Mouse (Mus musculus): ENCODE results near the gene Krt28.

Gene Krt28

DNA sequence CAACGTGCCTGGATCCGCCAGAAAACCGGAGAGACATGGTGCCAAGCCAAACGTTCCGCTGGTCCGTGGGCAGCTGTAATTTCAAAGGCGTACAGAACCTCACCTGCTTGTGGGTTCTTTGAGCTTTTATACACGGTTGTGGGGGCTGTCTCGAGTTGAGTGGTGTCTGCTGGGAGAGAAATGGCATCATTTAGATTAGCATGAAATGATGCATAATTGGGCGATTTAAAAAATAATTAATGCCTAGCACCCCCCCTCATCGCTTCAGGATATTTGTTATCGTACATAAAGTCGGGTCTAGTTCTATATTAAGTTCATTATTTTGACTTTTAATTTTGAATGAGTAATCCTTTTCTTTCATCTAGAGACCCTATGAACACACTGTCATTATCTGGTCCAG is at the start of gene Krt28:
Gene Krt28 (minus strand): TSS at position 101 of the 400 bp plus-strand sequence.
- no peak for DNase-seq

DNA sequence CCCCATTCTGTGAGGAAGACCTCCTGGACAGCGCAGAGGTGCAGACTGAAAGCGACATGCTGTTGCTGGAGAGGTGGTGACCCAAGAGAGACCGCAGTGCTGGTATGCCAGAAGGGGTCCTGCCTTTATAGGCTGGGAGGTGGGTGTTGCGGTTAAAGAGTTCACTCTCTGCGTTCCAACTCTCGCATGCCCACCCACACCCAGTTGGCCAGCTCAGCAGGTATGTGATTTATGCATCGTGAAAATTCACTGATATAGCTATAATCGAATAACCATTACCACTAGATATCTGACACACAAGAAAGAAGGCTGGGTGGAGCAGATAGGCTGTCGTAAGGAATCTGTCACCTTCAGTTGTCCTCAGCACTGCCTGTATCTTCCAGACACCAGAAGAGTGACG is 47.5 kb upstream of the Krt28 start, which contains the start of gene Krt12:
Gene Krt12 (minus strand): TSS at position 101 of the 400 bp plus-strand sequence.
- no peak for DNase-seq

DNA sequence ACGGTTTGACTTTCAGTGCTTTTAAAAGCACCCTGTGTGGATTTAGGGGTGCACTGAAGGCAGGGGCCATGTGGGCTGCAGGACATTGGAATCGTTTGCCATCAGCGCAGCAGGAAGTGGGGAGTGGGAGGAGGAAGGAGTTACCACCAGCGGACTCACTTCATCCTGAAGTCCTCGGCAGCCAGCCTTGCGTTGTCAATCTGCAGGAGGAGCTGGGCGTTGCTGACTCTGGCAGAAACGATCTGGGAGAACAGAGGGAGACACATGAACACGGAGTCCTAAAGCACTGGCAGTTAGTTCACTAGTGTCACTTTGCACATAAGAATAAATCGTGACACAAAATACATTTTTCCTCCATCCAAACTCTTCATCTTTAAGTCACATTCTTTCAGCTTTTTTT is 45.9 kb upstream of the Krt28 start:
- no peak for DNase-seq

DNA sequence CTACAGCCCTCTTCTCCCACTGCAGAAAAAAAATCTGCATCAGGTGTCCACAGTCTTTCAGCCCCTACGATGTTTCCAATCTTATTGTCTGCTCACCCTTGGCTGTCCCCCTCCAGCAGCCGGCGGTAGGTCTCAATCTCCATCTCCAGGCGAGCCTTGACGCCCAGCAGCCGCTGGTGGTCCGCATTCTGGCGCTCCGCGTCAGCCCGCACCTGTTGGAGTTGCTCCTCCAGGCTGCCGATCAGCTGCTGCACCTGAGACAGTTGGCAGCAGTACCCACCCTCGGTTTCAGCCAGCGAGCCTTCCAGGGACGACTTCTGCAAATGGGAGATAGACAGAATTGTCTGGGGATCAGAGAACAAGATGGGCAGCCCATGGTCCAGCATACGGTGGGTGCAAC is 43.1 kb upstream of the Krt28 start:
- no peak for DNase-seq

DNA sequence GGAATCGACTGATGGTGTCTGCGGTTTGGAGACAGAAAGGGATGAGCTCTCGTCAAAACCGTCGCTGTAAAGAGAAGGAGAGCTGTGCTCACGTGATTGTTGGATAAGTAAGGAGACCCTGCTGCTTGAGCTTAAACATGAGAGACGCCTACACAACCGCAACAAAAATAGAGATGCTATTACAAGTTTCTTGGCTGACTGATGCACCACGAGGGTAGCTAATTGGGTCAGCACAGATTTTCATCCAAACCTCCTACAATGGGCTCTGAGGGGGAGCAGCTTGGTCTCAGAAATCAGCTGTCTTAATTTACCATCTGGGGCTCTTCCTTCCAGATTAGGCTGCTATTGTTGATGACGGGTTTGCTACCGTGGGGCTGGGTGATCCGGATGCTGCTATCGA is 42.2 kb upstream of the Krt28 start:
- no peak for DNase-seq

DNA sequence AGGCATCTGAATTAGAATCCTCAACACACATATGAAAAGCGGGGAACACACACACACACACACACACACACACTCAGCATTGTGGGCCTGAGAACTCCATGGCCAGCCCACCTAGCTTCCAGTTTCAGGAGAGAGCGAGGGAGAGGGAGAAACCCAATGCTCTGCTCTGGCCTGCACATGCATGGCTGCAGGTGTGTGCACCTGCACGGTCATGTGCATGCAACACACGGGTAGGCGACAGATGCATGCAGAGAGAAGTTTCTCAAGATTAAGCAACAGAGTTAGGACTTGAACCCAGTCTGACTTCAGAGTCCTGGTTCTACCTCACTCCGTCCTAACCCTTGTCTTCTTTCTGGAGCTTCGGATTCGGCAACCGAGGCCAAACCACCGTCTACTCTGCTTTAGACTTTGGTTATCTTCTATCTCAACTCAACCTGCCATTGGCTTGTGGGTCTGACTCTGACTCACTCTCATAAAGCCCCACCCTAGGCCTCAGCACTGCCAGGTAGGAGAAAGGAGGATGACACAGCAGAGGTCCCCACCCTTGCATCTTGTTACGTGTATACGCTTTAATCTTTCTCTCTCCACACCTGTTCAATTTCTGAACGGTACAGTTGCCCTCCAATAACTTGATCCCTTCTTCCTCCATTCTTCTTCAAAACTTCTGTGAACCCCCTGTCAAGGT is 39.9 kb upstream of the Krt28 start:
- no peak for DNase-seq

DNA sequence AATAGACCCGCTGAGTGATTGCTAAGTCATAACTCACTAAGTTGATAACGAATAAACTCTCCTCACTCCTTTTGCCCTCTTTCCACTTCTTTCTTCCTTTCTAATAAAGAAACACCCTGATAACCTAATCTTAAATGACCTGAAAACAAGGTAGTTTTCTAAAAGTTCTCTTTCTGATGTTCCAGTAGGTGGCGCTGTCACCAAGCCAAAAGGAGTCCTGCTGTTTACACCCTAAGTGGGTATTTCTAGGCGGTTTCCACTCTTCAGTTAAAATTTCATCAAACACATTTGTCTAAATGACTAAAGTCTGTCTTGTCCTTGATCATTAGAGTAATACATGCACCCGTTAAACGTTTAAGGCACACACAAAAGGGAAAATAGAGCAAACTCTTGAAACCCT is 38.5 kb upstream of the Krt28 start:
- DNase-seq, result no peak

DNA sequence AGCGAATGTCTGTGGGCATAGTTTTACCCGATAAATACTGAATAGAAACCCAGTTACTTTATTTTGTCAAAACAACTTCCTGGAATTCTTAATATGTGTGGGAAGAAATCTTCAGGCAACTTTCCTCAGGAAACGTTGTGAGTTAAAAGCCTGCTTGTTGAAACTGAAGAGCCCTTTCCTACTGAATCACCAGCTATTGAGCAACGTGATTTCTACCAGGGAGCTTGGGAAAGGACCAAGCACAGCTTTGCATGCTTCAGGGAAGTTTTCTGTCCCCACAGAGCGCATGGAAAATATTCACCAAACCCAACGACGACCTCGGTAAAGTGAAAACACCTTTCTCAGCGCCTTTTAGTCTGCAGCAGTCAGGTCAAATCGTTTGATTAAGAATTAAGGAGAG is 31.5 kb upstream of the Krt28 start:
- DNase-seq, result no peak

DNA sequence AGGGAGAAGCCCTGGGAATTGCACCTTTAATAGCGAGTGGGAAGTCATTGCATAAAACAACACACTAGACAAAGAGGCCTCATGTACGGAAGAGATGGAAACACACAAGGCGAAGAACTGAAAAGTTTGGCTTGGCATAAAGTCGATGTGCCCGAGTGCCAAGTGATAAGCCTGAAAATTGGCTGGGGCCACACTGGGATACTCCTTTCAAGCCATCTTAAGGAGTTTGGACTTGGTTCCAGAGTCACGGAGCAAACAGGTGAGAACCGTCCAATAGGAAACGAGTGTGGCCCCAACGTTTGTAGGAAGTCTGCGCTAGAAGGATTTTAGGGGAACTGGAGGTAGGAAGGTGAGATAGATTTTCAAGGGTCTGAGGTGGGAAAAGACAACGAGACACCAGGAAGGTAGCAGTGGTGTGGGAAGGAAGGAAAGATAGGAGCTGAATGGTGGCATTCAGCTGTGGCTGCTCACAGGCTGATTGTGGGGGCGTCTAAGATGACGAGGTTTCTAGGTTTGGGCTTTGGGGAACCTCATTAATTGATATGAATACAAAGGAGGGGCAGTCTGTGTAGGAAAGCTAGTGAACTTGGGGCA is 25.4 kb upstream of the Krt28 start:
- no peak for DNase-seq

DNA sequence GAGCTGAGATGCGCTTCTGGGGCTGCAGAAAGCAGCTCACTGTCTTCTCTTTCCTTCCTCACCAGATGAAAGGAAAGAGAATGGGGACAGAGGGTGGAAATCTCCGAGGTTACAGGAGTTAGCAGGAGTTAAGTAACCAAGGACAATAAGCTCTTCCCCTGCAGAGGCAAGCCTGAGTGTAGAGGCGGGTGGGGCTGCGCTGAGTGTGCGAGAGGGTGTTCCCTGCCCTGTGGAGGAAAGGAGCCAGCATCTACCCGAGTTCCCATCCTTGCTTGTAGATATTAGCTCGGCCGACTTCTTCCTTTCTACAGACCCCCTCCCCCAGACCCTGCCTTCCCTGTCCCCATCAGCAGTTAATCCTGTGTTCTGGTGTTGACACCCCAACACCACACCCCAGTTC is 24.1 kb upstream of the Krt28 start:
- no peak for DNase-seq

DNA sequence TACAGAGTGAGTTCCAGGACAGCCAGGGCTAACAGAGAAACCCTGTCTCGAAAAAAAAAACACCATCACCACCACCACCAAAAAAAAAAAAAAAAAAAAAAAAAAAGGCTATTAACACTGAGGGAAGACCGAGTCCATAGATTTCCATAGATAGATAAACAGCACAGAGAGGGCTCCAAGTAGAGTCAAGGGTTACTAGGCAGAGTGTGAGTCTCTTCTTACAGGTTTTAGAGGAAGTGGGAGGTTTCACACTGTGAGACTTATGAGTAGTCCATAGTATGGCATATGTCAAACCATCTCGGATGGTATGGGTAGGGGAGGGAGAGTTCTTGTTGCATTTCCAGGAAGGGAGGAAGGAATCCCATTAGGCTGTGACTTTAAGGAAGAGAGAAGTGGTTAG is 23.4 kb upstream of the Krt28 start:
- DNase-seq, result no peak

DNA sequence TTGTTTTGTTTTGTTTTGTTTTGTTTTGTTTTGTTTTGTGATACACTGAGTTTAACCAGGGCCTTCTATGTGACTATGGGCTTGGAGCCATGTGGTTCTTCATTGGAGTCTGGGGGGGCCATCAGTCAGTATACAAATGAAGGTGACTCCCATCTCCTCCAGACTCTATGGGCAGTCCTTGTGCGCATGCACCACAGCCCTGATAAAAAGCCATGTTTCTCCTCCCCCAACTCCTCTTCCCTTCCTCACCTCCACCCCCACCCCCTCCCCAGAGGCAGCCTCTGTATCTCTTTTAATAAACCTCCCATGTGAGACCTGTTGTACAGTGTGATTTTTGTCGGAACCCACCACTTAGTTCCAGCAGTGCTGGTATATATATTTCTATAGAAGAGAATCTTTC is 22.0 kb upstream of the Krt28 start:
- no peak for DNase-seq

DNA sequence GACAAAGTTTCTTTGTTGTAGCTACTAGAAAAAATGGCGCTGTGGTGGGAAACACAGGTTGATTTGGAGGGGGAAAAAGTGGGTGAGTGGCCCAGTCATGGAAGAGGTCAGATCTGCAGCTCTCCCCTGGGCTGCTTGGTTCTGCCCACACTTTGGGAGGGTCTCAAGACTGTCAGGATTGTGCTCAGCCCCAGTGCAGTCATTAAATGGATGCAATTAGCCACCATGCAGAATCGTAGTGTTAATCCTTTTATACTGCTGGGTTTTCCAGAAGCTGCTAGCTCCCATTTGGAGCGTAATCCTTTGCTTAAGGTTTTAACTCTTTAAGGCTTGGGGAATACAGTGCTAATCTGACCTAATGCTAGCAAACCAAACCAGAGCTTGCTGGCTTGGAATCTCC is 21.3 kb upstream of the Krt28 start:
- DNase-seq, result no peak

DNA sequence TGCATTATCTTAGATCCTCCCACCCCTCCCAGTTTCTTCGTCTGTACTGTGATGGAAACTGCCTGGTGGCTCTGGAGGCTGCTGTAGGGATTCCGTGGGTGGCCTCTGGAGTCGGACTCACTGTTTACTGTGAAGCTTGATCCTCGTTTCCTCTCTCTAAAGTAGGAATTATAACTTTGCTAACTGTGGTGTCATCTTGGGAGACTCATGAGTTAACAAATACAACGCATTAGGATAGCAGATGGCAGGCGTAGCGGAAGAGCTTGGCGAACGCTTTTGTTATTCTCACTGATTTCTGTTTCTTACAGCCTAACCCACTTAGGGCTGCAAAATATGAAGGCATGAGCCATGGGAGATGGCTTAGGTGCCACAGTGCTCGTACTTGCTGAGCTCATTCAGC is 17.8 kb upstream of the Krt28 start:
- no peak for DNase-seq

DNA sequence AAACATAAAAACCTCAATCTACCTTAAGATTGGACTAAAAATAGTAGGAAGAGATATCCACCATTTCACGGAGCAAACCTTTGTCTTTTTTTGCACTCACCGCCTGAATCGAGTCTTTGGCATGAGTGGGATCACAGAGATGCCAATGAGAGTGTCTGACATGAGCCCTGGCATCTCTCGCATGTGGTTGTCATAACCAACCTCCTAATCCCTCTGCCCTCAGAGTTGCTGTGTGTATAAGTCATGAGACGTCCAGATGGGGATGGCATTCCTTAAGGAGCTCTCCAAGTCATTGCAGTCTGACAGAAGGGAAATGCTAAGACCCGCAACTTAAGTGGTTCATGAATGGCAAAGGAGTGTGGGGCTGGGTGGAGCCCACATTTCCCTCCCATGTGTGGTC is 16.7 kb upstream of the Krt28 start:
- no peak for DNase-seq

DNA sequence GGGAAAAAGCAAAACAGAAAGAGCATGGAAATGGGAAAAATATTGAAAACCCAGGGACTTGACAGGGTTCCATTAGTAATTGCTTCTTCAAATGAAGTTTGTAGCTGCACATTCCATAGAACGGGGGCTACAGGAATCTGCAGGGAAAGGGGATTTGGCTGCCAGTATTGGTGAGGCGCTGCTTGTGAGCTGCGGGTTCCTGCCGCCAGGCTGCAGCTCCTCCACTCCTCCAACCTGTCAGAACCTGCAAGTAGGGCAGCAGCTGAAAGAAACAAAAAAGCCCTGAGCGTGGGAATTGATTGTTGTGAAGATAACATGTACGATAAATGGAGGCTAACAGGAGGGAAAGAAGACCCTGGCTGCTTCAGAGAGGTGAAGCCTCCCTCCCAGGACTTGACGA is 16.2 kb upstream of the Krt28 start:
- no peak for DNase-seq

DNA sequence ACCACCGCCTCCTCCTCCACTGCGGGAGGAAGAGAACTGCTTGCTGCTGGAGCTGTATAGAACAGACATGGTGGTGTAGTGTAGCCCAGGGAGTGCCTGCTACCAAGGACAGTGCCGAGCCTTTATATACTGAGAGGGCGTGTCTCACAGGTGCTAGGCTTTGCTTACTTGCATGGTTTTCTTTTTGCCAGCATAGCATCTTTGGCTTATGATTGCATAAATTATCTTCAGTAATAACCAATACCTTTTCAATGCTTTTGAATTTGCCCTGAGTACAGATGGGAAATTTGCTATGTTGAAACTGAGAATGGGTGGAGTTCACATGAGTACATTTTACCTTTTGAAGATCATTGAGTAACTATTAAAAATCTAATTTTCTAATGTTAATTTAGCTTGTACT is 14.6 kb upstream of the Krt28 start, which contains the start of gene Krt10:
Gene Krt10 (minus strand): TSS at position 101 of the 400 bp plus-strand sequence.
- DNase-seq, result no peak

DNA sequence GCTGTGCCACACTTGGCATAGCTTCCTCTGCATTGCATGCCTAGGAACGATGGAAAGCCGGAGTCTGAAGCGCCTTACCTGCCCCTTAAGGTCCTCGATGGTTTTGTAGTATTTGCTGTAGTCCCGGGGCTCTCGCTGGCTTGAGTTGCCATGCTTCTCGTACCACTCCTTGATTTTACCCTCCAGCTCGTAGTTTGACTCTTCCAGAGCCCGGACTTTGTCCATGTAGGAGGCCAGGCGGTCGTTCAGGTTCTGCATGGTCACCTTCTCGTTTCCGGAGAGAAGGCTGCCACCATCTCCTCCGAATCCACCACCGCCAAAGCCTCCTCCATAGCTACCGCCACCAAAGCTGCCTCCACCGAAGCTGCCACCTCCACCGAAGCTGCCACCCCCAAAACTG is 14.0 kb upstream of the Krt28 start:
- DNase-seq, result no peak

DNA sequence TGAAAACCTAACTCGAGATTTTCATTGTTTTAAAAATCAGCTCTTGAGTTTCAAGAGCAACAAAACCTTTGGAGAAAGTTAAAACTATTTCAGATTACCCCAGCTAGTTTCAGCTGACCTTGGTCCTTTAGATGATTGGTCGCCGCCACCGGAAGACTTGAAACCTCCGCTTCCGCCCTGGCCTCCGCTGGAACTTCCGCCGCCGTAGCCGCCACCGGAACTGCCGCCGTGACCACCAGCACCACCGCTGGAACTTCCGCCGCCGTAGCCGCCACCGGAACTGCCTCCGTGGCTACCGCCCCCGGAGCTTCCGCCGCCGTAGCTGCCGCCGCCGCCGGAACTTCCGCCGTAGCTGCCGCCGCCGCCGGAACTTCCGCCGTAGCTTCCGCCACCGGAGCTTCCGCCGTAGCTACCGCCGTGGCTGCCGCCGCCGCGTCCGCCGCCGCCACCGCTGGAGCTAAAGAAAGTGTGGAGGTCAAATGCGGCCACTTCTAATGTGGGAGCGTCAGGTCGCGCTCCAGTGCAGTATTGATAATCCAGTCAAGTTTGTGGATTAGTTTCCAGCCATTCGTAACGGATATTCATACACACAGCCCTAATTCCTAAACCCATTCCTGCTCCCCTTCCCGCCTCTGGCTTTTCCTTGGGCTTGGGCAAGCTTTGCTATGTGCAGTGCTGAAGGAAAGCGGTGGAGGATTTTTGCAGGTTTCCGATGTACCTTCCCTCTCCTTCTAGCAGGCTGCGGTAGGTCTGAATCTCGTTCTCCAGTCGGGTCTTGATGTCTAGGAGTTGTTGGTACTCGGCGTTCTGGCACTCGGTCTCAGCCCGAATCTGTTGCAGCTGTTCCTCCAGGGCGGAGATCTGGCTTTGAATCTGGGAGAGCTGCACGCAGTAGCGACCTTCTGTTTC is 11.4 kb upstream of the Krt28 start:
- peak; percentile 58 to 61 for DNase-seq

DNA sequence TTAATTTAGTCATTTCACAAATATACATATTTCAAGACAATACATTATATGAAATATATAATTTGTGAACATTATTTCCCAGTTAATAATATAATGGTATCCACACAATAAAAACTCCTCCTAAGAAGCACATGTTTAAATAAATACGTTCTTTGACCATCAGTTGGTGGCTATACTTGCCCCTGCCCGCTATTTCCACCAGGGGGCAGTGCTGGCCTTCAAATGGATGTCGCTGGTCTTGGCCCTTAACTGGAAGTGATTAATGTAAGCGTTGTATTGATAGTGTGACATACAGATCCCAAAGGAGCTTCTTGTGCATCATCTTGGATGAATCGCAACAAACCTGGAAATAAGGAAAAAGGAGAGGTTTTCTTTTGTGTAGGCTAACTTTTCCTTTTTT is 4.9 kb upstream of the Krt28 start:
- peak in 1 of 2 experiments; percentile 17 for DNase-seq

DNA sequence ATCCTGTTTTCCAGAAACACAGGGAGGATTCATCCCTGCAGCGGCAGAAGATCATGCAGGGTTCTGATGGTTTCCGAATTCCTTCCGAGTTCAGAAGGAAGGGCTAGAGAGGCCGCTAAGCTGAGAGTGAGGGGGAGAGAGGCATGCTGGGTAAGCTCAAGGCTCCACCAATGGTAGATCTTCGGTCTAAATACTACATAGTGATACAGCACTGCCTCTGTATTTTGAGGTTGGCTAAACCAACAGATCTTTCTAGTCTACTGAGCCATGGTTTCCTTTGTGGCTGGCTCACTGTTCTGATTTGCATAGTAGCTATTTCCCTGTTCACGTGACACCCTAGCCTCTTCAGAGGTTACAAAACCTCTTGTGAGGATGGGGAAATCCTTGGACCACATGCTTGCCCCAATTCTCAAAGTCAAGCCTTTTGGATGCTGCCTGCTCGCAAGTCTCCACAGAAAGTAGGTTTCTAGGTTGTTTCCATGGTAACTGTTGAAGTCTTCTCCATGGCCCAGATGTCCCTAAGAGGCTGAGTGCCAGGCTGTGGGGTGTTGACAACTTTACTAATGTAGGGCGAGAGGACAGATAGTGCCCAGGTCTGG is 4.8 kb downstream of the Krt28 start:
- no peak for DNase-seq

DNA sequence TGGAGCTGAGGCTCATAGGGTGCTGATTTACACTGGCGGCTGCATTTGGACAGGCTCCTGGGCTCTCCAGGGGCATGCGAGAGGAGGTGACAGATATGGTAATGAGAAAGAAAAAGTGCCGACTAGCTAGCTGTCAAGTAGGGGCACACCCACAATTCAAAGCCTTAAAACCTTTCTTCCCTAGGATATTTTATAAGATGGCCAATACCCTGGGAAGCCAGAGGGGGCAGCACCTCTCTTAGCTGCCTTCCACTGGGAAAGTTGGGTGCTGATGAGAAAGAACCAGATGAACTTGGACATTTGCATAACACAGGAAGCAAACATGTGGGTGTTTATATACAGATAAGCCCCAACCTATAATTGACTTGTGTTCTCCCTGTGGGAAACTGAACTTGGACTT is 5.5 kb downstream of the Krt28 start:
- DNase-seq, result no peak

DNA sequence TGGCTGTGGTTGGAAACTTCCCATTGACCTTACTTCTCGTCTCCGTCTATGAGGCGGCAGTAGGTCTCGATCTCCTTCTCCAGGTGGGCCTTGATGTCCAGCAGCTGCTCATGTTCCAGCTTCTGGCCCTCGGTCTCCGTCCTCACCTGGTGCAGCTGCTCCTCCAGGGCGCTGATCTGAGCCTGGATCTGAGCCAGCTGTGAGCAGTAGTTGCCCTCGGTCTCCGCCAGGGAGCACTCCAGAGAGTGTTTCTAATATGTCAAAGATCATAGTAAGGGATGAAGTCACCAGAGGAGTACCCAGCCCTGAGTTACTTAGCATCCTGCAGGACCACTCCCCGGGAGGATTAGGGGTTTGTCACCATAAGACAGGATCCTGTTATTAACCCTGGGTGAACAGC is 7.9 kb downstream of the Krt28 start:
- DNase-seq, result no peak
